Mouse (Mus musculus): ENCODE data around the gene Eml1. TPM values are rescaled to one million over a fixed set of nuclear protein-coding genes. Genes with fewer than 3 reads are reported as not detected.
A peak's percentile ranks its signal among the peaks of the same experiment; 100 is the strongest.

Eml1 gene
- total RNA-seq, 2 experiments from 2014 or later = 74.3 to 87.1 TPM

DNA sequence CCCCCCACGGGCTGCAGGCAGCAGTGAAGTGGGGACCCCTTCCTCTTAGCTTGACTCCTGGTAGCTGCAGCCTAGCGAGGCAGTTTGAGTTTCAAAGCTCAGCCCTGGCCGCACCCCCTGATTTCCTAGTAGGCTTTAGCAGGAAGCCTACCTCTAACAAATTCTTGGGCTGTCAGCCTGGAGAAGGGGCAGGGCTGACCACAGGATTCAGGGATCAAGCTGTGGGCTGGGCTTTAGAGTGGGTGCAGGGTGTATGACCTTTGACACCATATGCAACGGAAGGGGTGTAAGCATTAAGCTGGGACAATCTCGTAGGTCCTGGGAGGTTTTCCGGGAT, 640 bp downstream of the Eml1 start:
- intact Hi-C loops (cut with DNase I) = loop anchor here (1.0 kb wide), 1 partner anchor 21 kb away; no protein-coding TSS in a partner anchor
- peak in 1 of 2 experiments; percentile 52 for DNase-seq

GRCm38 (mm10) chr12:108372241-108372640, 1.5 kb downstream of the Eml1 start:
- DNase-seq = peak; percentile 46 to 61
- intact Hi-C loops (cut with DNase I) = no loop called here

GRCm38 (mm10) chr12:108373611-108374010, 2.9 kb downstream of the Eml1 start:
- DNase-seq = no peak
- intact Hi-C loops (cut with DNase I) = no loop called here

GRCm38 (mm10) chr12:108374689-108375088, 3.9 kb downstream of the Eml1 start:
- intact Hi-C loops (cut with DNase I) = no loop called here
- no peak for DNase-seq

- intact Hi-C loops (cut with DNase I) = no loop called here
- no peak for DNase-seq
Observed at GRCm38 (mm10) chr12:108378379-108379133, 7.8 kb downstream of the Eml1 start.

DNA sequence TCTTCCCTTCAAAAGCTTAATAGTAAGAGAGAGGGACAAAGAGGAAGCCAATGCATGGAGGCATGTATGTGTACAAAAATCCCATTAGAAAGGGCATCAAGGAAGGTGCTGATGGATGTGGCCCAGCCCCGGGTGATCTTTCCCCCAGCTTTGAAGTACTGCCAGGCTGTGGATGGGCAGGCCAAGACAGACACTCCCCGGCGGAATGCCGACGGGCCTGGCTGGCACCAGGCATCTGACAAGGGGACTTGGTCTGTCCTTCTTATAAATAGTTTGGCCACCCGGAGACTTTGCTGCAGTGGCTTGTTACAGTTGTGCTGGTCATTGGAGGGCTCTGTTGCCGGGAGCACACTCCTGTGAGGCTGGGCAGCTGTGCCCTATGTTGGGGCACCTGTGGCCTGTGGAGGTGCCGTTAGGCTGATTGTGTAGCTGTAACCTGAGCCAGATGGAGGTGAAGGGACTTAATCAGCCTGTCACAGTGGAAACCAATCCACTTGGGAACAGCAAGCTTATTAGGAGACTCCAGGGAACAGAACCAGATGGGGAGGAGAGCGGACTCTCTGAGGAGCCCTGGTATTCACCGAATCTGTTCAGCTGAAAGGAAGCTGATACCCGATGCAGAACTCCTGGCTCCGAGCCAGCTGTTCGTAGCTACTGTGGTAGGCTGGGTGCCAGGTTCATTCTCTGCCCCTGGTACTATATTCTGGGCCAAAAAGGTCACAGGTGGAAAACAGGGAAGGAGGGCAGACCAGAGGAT, 15.9 kb downstream of the Eml1 start:
- DNase-seq = peak; percentile 52 to 69
- intact Hi-C loops (cut with DNase I) = no loop called here

GRCm38 (mm10) chr12:108389718-108390117, 19.0 kb downstream of the Eml1 start:
- intact Hi-C loops (cut with DNase I) = no loop called here
- no peak for DNase-seq

DNA sequence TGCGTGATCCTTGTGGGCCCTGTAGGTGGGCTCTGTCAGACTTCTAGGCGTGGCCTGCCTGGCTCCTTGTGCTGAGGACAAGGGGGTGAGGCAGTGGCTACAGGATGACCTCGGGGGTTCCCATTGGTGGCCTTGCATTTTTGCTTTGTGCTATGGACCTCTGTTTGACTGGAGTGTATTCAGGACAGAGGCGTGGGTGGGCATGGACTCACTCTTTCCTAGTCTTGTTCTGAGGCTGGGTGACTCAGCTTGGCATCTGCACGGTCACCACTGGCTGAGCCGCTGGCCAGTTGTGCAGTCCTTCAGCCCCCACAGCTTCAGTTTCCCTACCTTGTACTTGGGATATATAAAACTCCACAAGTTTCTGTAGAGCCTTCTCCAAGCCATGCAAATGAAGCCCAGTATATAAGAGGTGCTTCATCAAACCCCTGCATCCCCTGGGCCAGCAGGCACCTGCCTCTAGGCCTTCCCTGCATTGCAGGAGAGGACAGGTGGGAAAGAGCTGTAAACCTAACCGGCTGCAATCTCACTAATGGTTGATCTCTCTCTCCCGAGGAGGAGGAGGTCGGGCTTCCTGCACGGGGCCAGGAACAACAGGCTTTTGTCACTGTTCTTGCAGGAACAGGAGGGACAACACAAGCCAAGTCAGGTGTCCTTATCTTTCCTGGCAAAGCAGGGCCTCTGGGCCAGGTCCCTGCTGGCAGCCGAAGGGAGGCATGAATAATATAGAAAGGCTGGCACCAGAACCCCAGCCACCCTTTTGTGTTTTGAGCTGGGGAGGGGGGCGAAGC, 21.7 kb downstream of the Eml1 start:
- intact Hi-C loops (cut with DNase I) = loop anchor here (1.0 kb wide), 1 partner anchor 21 kb away; no protein-coding TSS in a partner anchor

GRCm38 (mm10) chr12:108393082-108393481, 22.3 kb downstream of the Eml1 start:
- intact Hi-C loops (cut with DNase I) = no loop called here
- no peak for DNase-seq

More for the DNA sequence above, 21.7 kb downstream of the Eml1 start:
- DNase-seq = peak; percentile 32 to 41

GRCm38 (mm10) chr12:108393637-108394036, 22.9 kb downstream of the Eml1 start:
- peak; percentile 89 to 92 for DNase-seq
- intact Hi-C loops (cut with DNase I) = no loop called here

GRCm38 (mm10) chr12:108394534-108395284, 24.0 kb downstream of the Eml1 start:
- intact Hi-C loops (cut with DNase I) = no loop called here
- no peak for DNase-seq

GRCm38 (mm10) chr12:108395285-108395660, 24.5 kb downstream of the Eml1 start:
- intact Hi-C loops (cut with DNase I) = no loop called here
- DNase-seq = no peak

DNA sequence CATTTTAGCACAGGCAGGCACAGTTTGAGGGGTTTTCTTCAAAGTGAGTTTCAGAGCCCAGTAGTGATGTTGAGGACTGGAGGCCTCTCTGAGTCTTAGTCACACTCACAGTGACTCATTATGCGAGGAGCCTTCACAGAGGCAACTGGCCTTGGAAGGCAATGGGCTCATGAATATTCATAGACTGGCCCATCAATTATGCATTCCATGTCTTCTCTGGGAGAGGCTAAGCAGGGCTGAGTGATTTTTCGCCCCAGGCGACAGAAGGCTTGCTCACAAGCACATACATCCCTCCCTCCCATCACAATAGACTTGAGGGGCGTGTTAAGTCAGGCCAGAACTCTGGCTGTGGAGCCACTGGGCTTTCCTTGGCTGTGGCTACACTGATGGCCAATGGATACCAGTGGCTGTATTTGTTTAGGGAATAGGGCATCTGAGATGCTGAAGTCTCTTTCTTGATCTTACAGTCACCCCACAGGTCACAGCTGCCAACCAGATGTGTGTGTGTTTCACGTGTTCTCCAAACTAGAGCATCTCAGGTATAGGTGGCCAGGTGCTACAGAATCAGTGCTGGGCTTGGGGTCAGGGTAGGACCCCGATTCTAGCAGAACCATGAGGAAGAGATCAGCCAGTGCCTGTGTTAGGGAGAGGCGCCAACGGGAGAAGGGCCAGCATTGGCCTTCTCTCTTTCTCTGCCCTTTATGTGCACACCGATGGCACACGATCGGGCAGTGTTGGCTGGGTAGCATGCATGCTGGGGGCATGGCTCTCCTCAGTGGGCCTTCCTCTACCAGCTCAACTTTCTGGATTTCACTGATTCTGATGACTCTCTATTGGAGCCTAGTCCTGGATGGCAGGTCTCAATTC, 25.6 kb downstream of the Eml1 start:
- intact Hi-C loops (cut with DNase I) = no loop called here

DNA sequence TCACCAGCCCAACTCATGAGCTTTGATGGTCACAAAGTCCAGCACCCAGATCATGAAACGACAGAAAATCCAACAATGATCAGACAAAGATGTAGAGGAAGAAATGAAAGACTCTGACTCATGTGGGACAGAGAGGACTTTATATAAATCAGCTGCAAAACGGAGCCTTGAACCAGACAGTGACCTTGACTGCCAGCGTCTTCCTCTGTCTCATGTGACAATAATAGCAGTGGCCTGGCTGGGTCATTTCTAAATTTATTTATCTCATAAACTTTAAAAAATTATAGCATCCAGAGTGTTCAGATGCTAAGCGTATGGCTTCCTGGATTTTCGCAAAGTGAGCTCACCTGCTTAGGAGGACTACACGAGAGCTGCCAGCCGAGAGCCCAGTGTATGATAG, 27.9 kb downstream of the Eml1 start:
- DNase-seq = no peak
- intact Hi-C loops (cut with DNase I) = no loop called here

More for the DNA sequence above, 25.6 kb downstream of the Eml1 start:
- no peak for DNase-seq

GRCm38 (mm10) chr12:108399191-108399590, 28.4 kb downstream of the Eml1 start:
- no peak for DNase-seq
- intact Hi-C loops (cut with DNase I) = no loop called here

DNA sequence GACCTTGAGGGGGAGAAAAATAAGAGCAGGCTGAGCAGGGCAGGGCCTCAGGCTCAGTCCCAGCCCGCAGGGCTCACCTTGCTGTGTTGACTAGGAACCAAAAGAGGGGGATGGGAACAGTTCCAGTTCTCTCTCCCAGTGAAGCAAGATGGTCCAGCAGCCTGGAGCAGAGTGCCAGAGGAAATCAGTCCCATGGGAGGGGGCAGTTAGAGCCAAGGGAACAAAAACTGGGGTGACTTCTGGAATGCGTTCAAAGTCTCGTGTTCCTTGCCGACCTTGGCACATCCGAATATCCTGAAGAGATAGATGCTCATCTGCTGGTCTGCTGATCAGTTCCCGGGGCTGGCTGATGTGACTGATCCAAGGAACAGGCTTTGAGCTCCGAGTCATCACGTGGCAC, 30.2 kb downstream of the Eml1 start:
- intact Hi-C loops (cut with DNase I) = no loop called here
- no peak for DNase-seq

DNA sequence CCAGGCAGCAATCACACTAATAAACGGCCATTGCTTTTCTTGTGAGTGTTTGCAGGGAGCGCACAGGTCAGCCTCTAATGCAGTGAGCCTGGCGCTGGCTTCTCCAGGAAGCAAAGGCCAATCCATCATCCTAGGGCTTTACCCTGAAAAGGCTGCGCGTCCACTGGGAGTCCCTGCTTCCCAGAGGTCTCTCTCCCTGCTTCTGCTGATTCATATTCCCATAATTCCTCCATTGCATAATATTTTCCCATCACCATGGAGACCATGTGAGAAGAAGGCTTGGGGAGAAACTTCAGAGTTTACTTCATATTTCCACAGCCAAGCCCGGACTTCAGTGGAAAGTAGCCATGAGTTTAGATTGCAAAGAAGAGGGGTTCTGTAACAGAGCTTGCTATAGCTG, 33.2 kb downstream of the Eml1 start:
- intact Hi-C loops (cut with DNase I) = no loop called here

DNA sequence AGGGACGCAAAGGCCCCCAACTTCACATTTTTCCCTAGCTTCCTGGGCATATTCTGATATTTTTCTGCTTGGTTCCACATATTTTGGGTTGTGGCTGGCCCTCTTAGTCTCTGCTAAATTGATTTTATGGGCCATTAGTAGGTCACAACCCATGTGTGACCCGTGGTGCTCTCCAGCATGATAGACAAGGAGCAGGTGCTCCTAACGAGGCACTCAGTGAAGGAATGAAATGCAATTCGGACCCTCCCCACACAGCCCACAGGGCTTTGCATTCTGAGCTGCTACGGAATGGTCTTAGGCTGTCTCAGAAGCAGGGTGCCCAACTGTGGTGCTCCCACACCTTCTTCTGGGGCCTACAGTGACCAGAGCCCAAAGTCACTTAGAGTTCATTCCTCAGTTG, 38.3 kb downstream of the Eml1 start:
- intact Hi-C loops (cut with DNase I) = no loop called here
- no peak for DNase-seq

More for the DNA sequence above, 33.2 kb downstream of the Eml1 start:
- DNase-seq = peak; percentile 38 to 46

GRCm38 (mm10) chr12:108410416-108411208, 39.9 kb downstream of the Eml1 start:
- intact Hi-C loops (cut with DNase I) = no loop called here
- no peak for DNase-seq

Measured in heart, postnatal 36 days (tissue).